Mouse (Mus musculus) stomach, postnatal 0 days (tissue): Measurements from ENCODE around the gene Vwce.

Experiments
- CTCF ChIP-seq: IDR thresholded peaks from 2 replicates; pipeline ENCODE4 v1.5.1; 2016; ENCODE audit warnings: antibody characterized with exemption, low read depth, mild to moderate bottlenecking, moderate library complexity
- EP300 ChIP-seq: optimal IDR thresholded peaks from 2 replicates; pipeline ENCODE3; 2016; ENCODE audit warnings: antibody characterized with exemption

DNA sequence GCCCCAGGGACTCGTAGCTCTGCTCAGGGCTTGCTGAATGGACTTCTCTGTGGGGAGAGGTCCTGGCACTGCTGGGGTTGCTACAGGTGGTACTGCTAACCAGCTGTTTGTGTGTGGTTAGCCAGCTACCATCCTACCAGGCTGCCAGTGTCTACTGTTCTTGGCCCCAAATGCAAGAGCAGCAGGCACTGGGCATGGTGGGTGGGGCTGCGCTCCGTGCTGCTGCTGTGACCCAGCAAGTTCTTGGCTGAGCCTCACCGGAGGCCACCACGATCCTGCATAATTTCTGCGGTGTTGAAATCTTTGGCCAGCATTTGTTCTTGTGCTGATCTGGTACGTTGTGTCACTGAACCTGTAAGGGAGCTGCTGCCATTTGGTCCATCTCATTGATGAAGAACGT is 69.5 kb downstream of the Vwce start:
- TF ChIP-seq CTCF (no peak), EP300 (no peak)
